Mouse (Mus musculus) forebrain, embryonic 13.5 days (tissue): ENCODE results near the gene Smoc1. TPM values are rescaled to one million over a fixed set of nuclear protein-coding genes. Genes with fewer than 3 reads are reported as not detected.

Experiments
- ATAC-seq: fragments of 200-750 bp; cut with Nextera tagmentation; 2 replicates; pipeline ENCODE4 v1.8.0; 2017
- H3K27ac ChIP-seq: fragments of 300-500 bp; sonication (generic); 2 replicates; pipeline ENCODE4 v1.5.1; 2015; ENCODE audit warnings: inconsistent platforms, mild to moderate bottlenecking, moderate library complexity
- H3K27me3 ChIP-seq: fragments of 300-500 bp; sonication (generic); 2 replicates; pipeline ENCODE4 v1.6.1; 2015; ENCODE audit warnings: mild to moderate bottlenecking, inconsistent platforms
- H3K36me3 ChIP-seq: fragments of 300-500 bp; sonication (generic); 2 replicates; pipeline ENCODE4 v1.6.1; 2015; ENCODE audit warnings: mild to moderate bottlenecking, inconsistent platforms; ENCODE audit not compliant: poor library complexity, severe bottlenecking
- H3K4me1 ChIP-seq: fragments of 300-500 bp; sonication (generic); 2 replicates; pipeline ENCODE4 v1.6.1; 2015; ENCODE audit warnings: inconsistent platforms
- H3K4me2 ChIP-seq: fragments of 300-500 bp; sonication (generic); 2 replicates; pipeline ENCODE4 v1.6.1; 2015; ENCODE audit warnings: inconsistent platforms, mild to moderate bottlenecking, moderate library complexity
- H3K4me3 ChIP-seq: fragments of 300-500 bp; sonication (generic); 2 replicates; pipeline ENCODE4 v1.5.1; 2015; ENCODE audit warnings: mild to moderate bottlenecking, inconsistent platforms
- H3K9ac ChIP-seq: fragments of 300-500 bp; sonication (generic); 2 replicates; pipeline ENCODE4 v1.6.1; 2015; ENCODE audit warnings: mild to moderate bottlenecking, inconsistent platforms
- H3K9me3 ChIP-seq: fragments of 300-500 bp; sonication (generic); replicated peaks from 2 replicates; pipeline ENCODE4 v1.6.1; 2016; ENCODE audit warnings: inconsistent platforms
- WGBS: fragments of 180-500 bp; shearing (Covaris S2); methylation state at CpG from one replicate; pipeline ENCODE4 v1.1.7; 2015; 5-methylcytosine and 5-hydroxymethylcytosine counted together
- polyA plus RNA-seq: library from polyadenylated mRNA; unstranded; fragments of >200 nt; fragmentation: Nextera tagmentation; extraction: Ambion mirVana; gene quantifications from 2 replicates; pipeline ENCODE4 v1.2.1, GENCODE M21; 2015

The Smoc1 gene
- polyA plus RNA-seq, 1 experiment from 2014 or later: 6.4 TPM

DNA sequence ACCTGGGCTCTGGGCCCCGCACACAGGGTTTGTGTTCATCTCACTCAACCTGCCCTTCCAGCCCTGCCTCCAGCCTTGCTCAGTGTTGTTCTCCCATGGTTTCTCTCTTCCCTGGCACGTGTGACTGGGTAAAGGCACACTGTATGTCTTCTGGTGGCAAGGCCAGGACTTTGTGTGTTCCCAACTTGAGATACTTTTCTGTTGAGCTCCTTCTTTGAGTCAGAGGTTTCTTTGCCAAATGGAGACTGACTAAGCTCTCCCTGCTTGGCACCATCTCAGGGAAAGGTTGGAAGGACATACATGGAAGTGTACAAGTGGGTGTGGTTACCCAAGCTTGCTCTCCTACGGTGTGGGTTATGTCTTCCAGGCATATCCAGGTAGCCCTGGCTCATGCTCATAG lies 136.5 kb downstream of the Smoc1 start:
- peaks cover 7% of the 10 kb centered on the region for H3K4me1 ChIP-seq
- no peaks in the 10 kb centered on the region for H3K27me3 ChIP-seq
- H3K4me3 ChIP-seq: no peak overlapping the region
- no peak overlapping the region for H3K27ac ChIP-seq
- no peak overlapping the region for H3K9ac ChIP-seq
- no peak overlapping the region for H3K4me2 ChIP-seq
- no peaks in the 10 kb centered on the region for H3K36me3 ChIP-seq
- ATAC-seq: no peak
- H3K9me3 ChIP-seq: no peaks in the 10 kb centered on the region
- 69% methylated on average over 3 of the region's 3 CpGs for WGBS

DNA sequence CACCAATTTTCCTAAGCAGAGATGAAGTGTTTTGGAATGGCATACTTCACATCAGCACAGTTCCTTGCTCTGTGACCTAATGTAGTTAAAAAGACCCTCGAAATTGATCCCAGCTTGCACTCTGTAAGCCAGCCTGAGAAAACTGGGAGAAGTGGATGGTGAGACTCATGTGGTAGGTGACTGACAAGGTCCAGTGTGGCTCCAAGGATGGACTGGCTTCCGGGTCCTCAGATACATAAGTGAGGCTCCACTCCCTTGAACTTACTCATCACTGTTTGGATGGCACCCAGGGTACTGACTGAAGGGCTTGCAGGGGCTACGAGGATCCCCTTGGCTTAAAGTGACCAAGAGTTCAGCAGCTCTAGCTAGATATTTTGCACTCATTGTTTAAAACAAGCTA lies 137.0 kb downstream of the Smoc1 start:
- WGBS: 87% methylated on average over 3 of the region's 3 CpGs
- Histone ChIP-seq H3K4me3 (no peak overlapping the region), H3K27ac (no peak overlapping the region), H3K27me3 (no peaks in the 10 kb centered on the region), H3K9ac (no peak overlapping the region), H3K4me2 (no peak overlapping the region), H3K4me1 (peaks cover 7% of the 10 kb centered on the region), H3K9me3 (no peaks in the 10 kb centered on the region), H3K36me3 (no peaks in the 10 kb centered on the region)
- no peak for ATAC-seq

DNA sequence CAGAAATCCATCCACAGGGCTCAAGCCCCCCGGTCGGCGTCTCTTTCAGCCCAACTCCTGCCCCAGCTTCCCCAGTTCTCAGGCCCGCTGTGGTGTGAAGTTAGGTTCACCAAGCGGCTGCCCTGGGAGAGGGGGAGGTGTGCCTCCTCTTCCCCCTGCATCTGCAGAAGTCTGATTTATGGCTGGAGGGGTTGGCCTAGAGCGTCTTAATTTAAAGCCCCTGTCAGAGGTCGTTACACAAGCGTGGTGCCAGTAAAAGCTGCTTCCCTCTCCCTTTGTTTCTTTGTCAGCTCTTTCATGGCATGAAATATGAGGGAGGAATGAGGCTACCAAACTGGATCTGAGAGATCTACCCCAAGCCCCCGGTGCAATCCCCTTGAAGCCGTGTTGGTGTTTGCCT lies 139.5 kb downstream of the Smoc1 start:
- Histone ChIP-seq H3K27me3 (no peaks in the 10 kb centered on the region), H3K9me3 (no peaks in the 10 kb centered on the region), H3K4me2 (no peak overlapping the region), H3K27ac (no peak overlapping the region), H3K36me3 (no peaks in the 10 kb centered on the region), H3K9ac (0 out of 2 replicates have a peak overlapping the region, but pooled peaks have one; percentile 27), H3K4me3 (no peak overlapping the region), H3K4me1 (peaks cover 7% of the 10 kb centered on the region)
- WGBS: 21% methylated on average over 10 of the region's 10 CpGs
- ATAC-seq: no peak

DNA sequence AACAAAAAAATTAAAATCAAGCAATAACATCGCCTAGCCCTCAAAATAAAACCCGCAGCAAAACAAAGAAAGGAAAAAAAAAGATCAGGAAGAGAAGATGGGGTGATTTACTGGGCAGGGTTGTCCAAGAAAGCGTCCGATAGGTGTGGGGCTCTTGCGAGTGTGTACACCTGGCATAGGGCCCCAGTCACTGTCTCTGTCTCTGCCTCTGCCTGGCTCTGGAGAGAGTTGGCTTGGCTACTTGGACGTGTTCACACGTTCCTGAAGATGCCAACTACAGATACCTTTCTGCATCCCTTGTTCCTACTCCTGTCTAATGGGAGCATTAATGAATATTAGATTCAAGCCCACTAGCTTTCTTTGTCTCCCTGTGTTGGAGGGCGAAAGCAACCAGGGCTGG lies 140.0 kb downstream of the Smoc1 start:
- Histone ChIP-seq H3K9ac (no peak overlapping the region), H3K4me1 (peaks cover 7% of the 10 kb centered on the region), H3K9me3 (no peaks in the 10 kb centered on the region), H3K4me3 (no peak overlapping the region), H3K27ac (no peak overlapping the region), H3K4me2 (no peak overlapping the region), H3K36me3 (no peaks in the 10 kb centered on the region), H3K27me3 (no peaks in the 10 kb centered on the region)
- no peak for ATAC-seq
- WGBS: 85% methylated on average over 8 of the region's 8 CpGs

DNA sequence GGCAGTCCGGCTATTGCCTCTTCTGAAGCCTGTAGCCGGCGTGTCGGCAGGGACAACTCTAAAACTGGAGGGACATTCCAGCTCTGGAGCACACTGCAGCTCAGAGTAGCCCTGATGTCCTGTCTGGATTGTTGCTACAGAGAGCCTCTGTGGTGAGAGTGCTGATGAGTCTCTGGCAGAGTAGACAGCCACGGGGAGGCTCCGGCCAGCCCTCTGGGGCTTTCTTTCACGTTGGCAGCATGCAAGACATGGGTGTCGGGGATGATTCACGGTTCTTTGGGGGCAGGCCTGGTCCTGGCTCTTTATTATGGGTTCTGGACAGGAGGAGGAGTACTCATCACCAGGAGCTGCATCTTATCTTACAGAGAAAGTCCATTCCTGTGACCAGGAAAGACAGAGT lies 140.5 kb downstream of the Smoc1 start:
- Histone ChIP-seq H3K27me3 (no peaks in the 10 kb centered on the region), H3K36me3 (no peaks in the 10 kb centered on the region), H3K9ac (no peak overlapping the region), H3K27ac (no peak overlapping the region), H3K4me2 (no peak overlapping the region), H3K9me3 (no peaks in the 10 kb centered on the region), H3K4me1 (peaks cover 7% of the 10 kb centered on the region), H3K4me3 (no peak overlapping the region)
- ATAC-seq: no peak
- WGBS: 91% methylated on average over 9 of the region's 9 CpGs

DNA sequence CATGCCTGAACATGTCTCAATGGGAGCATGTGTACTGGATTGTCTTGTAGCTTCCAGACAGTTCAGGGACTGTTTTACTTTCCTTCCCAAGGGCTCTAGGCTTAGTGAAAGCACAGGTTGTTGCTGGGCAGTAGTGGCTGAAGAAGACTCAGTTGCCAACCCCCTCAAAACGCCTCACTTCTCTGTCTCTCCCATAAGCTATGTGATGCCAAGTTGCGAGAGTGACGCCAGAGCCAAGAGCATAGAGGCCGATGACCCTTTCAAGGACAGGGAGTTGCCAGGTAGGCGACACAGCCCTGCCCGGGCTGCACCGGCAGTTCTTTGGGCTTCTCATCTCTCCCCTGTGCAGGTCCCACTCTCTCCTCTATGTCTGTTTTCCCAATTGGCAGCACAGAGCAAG lies 141.4 kb downstream of the Smoc1 start:
- no peak overlapping the region for H3K4me3 ChIP-seq

DNA sequence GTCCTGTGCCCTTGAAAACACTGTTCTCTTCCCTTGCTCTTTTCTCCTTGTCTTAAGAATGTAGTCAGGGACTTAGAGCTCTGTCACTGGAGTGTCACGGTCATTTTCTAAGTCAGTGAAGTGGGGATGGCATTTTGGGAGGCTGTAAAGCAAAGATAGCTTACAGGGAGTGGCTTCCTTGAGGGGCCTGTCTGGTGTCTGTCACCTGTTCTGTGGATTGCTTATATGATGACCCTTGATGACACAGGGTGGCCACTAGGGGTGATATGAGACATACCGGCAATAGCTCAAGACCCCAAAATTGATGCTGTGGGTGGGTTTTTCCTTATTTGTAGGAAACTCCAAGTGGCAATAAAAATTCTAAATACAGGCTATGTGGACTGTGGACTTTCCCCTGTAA lies 141.9 kb downstream of the Smoc1 start:
- Histone ChIP-seq H3K27ac (no peak overlapping the region), H3K36me3 (no peaks in the 10 kb centered on the region), H3K4me1 (peaks cover 7% of the 10 kb centered on the region), H3K4me3 (no peak overlapping the region), H3K4me2 (no peak overlapping the region), H3K9ac (no peak overlapping the region), H3K27me3 (no peaks in the 10 kb centered on the region), H3K9me3 (no peaks in the 10 kb centered on the region)
- ATAC-seq: no peak
- WGBS: 81% methylated on average over 2 of the region's 2 CpGs

More for the DNA sequence above, 141.4 kb downstream of the Smoc1 start:
- H3K36me3 ChIP-seq: no peaks in the 10 kb centered on the region
- H3K9me3 ChIP-seq: no peaks in the 10 kb centered on the region
- H3K27ac ChIP-seq: no peak overlapping the region
- H3K9ac ChIP-seq: no peak overlapping the region
- no peaks in the 10 kb centered on the region for H3K27me3 ChIP-seq
- no peak for ATAC-seq
- peaks cover 7% of the 10 kb centered on the region for H3K4me1 ChIP-seq
- no peak overlapping the region for H3K4me2 ChIP-seq
- WGBS: 93% methylated on average over 7 of the region's 7 CpGs

DNA sequence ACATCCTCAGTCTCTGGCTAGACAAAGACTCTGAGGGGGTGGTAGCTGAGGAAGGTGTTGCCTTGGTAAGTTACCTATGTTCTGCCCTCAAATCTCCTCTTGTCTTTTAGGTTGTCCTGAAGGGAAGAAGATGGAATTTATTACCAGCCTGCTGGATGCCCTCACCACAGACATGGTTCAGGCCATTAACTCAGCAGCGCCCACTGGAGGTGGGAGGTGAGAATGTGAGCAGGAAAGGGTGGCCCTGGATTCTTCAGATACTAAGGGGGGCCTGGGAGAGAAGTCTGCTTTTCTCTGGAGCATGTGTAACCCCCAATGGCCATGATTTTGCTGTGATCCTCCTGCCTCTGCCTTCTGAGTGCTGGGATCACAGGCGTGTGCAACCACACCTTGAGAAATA lies 143.5 kb downstream of the Smoc1 start:
- ATAC-seq: no peak
- H3K27ac ChIP-seq: no peak overlapping the region
- H3K36me3 ChIP-seq: no peaks in the 10 kb centered on the region
- H3K9ac ChIP-seq: no peak overlapping the region
- no peak overlapping the region for H3K4me3 ChIP-seq
- H3K27me3 ChIP-seq: no peaks in the 10 kb centered on the region
- WGBS: 80% methylated on average over 2 of the region's 2 CpGs
- peaks cover 7% of the 10 kb centered on the region for H3K4me1 ChIP-seq
- H3K9me3 ChIP-seq: no peaks in the 10 kb centered on the region
- H3K4me2 ChIP-seq: no peak overlapping the region

DNA sequence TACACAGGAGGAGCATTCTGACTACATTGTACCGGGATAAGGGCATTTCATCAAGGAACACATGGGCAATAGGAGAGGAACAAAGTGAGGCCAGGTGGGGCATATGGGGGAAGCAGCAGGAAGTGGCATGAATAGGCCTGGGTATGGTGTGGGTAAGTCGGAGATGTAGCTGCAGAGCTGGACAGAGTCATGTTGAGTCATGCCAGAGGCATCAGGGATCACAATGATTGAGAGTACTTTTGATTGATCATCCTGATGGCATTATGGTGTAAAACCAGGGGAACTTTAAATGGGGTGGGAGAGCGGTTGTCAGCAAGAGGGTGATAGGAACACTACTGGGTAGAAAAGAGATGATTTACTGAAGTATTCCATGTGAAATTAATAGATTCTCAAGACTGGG lies 146.4 kb downstream of the Smoc1 start:
- whole genome bisulfite sequencing: 91% methylated on average over 3 of the region's 3 CpGs
- Histone ChIP-seq H3K27ac (no peak overlapping the region), H3K4me1 (no peaks in the 10 kb centered on the region), H3K27me3 (no peaks in the 10 kb centered on the region), H3K9ac (no peak overlapping the region), H3K9me3 (no peaks in the 10 kb centered on the region), H3K4me2 (no peak overlapping the region), H3K36me3 (no peaks in the 10 kb centered on the region), H3K4me3 (no peak overlapping the region)
- ATAC-seq: no peak

DNA sequence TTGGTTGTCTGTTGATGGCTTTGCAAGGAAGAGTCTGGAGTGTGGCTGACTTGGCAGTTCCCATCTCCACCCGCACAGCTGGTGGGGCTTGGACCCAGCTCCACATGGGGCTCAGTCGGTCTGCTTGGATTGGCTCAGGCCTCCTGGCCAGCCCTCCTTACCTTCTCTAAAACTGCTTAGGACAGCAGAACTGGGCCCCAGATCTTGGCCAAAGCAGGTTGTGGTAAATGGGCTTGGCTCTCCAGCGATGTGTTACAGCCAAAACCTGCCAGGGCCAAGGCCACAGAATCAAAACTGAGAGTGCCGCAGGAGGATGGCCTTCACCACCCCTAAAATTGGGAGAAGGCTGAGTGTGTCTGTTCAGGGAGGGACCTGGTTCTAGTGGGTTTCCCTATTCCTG lies 147.3 kb downstream of the Smoc1 start:
- H3K4me2 ChIP-seq: no peak overlapping the region
- no peak overlapping the region for H3K4me3 ChIP-seq
- H3K4me1 ChIP-seq: no peaks in the 10 kb centered on the region
- H3K9me3 ChIP-seq: no peaks in the 10 kb centered on the region
- WGBS: 99% methylated on average over 4 of the region's 4 CpGs
- H3K27me3 ChIP-seq: no peaks in the 10 kb centered on the region
- ATAC-seq: no peak
- no peak overlapping the region for H3K9ac ChIP-seq
- no peaks in the 10 kb centered on the region for H3K36me3 ChIP-seq
- no peak overlapping the region for H3K27ac ChIP-seq

DNA sequence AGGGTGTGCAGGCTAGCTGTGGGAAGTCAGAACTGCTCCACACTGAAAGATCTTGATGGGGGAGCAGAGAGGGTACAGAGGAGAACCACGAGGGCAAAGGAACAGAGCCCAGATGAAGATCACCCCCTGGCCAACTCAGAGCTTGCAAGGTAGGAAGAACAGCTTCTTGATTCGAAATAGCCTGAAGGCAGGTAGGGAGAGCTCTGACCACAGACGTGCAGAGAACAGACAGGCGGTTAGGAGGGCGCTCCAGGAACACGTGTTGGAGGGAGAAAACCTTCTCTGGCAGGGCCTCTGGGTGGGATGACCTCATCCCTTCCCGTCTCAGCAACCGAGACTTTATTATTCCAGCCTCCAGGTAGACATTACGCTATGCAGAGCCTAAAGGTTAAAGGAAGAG lies 148.6 kb downstream of the Smoc1 start:
- Histone ChIP-seq H3K36me3 (no peaks in the 10 kb centered on the region), H3K4me2 (no peak overlapping the region), H3K9ac (no peak overlapping the region), H3K27ac (no peak overlapping the region), H3K4me1 (no peaks in the 10 kb centered on the region), H3K4me3 (no peak overlapping the region), H3K27me3 (no peaks in the 10 kb centered on the region), H3K9me3 (no peaks in the 10 kb centered on the region)
- 75% methylated on average over 9 of the region's 9 CpGs for WGBS
- ATAC-seq: no peak

DNA sequence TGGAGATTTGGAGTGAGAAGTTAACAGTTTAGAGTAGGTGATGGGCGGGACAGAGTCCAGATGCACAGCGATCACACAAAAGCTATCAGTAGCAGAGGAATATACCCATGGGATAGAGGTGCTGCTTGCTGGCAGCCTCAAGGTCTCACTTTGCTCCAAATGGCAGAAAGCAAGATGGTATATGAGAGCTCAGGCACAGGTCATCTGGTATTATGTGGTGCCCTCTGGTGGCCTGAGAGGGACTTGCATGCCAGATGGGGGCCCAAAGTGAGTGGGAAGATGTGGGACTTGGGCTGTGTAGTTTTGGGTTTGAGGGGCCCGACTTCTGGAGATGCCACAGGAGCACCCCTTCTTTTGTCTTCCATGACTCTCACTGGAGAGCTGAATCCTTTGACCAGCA lies 155.5 kb downstream of the Smoc1 start:
- peak; percentile 69 for ATAC-seq
- Histone ChIP-seq H3K9me3 (no peaks in the 10 kb centered on the region), H3K9ac (no peak overlapping the region), H3K4me3 (no peak overlapping the region), H3K4me1 (no peaks in the 10 kb centered on the region), H3K27ac (no peak overlapping the region), H3K4me2 (no peak overlapping the region), H3K27me3 (no peaks in the 10 kb centered on the region), H3K36me3 (no peaks in the 10 kb centered on the region)
- 49% methylated on average over 3 of the region's 3 CpGs for WGBS

DNA sequence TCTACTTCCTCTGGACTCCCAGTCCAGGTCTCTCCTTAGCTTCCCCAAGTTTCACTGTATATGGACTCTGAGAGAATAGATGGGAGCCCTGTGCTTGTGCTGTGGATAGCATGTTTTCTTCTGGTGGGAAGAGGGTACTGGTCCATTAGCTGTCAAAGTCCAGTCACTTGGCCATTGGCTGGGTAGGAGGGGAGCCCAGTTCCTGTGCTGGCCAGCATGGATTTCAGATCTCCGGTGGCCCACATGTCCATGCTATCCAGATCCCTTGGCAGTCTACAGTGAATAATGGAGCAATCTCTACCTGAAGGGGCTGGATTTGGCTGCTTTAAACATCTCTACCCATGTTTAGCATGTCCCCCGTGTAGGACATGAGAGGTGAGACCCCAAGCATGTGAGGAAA lies 158.4 kb downstream of the Smoc1 start:
- Histone ChIP-seq H3K9ac (no peak overlapping the region), H3K36me3 (no peaks in the 10 kb centered on the region), H3K4me1 (no peaks in the 10 kb centered on the region), H3K9me3 (no peaks in the 10 kb centered on the region), H3K4me2 (no peak overlapping the region), H3K27me3 (no peaks in the 10 kb centered on the region), H3K4me3 (no peak overlapping the region), H3K27ac (no peak overlapping the region)
- no peak for ATAC-seq
- WGBS: 86% methylated on average over 2 of the region's 2 CpGs
